11 mouse cellular contexts compared by ENCODE assay signal in genomic region chr1:187605391-187606270, GRCm38 (mm10). TPM values are rescaled to one million over a fixed set of nuclear protein-coding genes. Genes with fewer than 3 reads are reported as not detected.
DNase-seq lines count a peak whose midpoint lies in the region; ATAC-seq and TF ChIP-seq lines count a peak whose summit lies in the region.
"Had no signal": no experiment of that assay in that cellular context is flagged by ENCODE, and none has a peak within 500 bp of the region (broad histone marks: within the 10 kb centered on the region; RNA-seq: fewer than 3 reads in every experiment).

No protein-coding gene starts in this region.

- H3K4me1 ChIP-seq in heart, embryonic 10.5 days = peaks cover 67% of the 10 kb centered on the region
- peaks cover 69% of the 10 kb centered on the region for H3K4me1 ChIP-seq in hindbrain, embryonic 10.5 days (replicated peaks)
- H3K4me1 ChIP-seq in midbrain, embryonic 11.5 days (ENCODE audit: control insufficient read depth, insufficient read depth, low read length) = peaks cover 32% of the 10 kb centered on the region

- H3K9ac ChIP-seq in midbrain, embryonic 11.5 days (ENCODE audit: low read length) = no peak overlapping the region

- H3K4me2 ChIP-seq in midbrain, embryonic 11.5 days = peak overlapping the region; percentile 42

- intact Hi-C loops in left cerebral cortex, postnatal 10 days (cut with DNase I) = no loop called here

- no peak for TF ChIP-seq POLR2A in brain, embryonic 14.5 days (IDR thresholded peaks at IDR 0.05; ENCODE audit: borderline replicate concordance, extremely low read depth, insufficient read depth, insufficient read length, poor library complexity, severe bottlenecking)

- 0 out of 2 replicates have a peak overlapping the region, but pooled peaks have one; percentile 32 for H3K27ac ChIP-seq in heart, embryonic 10.5 days
- H3K27ac ChIP-seq in hindbrain, embryonic 10.5 days = no peak overlapping the region
- no peak overlapping the region for H3K27ac ChIP-seq in midbrain, embryonic 11.5 days (ENCODE audit: low read depth, low read length)

- H3K4me3 ChIP-seq in heart, embryonic 10.5 days = peak overlapping the region; percentile 49
- H3K4me3 ChIP-seq in hindbrain, embryonic 10.5 days = peak overlapping the region; percentile 43
- peak overlapping the region; percentile 8; the same call in 1 of the 2 replicates for H3K4me3 ChIP-seq in midbrain, embryonic 11.5 days (ENCODE audit: low read depth, low read length)
- H3K4me3 ChIP-seq: erythroblast, embryonic 14.5 days had no signal

- peaks cover 71% of the 10 kb centered on the region for H3K27me3 ChIP-seq in heart, embryonic 10.5 days (ENCODE audit: insufficient read depth, poor library complexity, severe bottlenecking)
- H3K27me3 ChIP-seq in hindbrain, embryonic 10.5 days (ENCODE audit: insufficient read depth, poor library complexity, severe bottlenecking) = peaks cover 92% of the 10 kb centered on the region
- peaks cover 70% of the 10 kb centered on the region for H3K27me3 ChIP-seq in midbrain, embryonic 11.5 days (ENCODE audit: control insufficient read depth, insufficient read depth, low read length)

- TF ChIP-seq CTCF in brain, embryonic 14.5 days (IDR thresholded peaks at IDR 0.05; ENCODE audit: borderline replicate concordance, extremely low read depth, insufficient read depth, insufficient read length) = no peak

- ATAC-seq in midbrain, embryonic 11.5 days (ENCODE audit: low FRiP score) = peak; percentile 39; the same call in 1 of the 2 replicates

- H3K9me3 ChIP-seq in heart, embryonic 10.5 days = peaks cover 3% of the 10 kb centered on the region
- peaks cover 7% of the 10 kb centered on the region; the same call in 1 of the 2 replicates for H3K9me3 ChIP-seq in hindbrain, embryonic 10.5 days
- no peaks in the 10 kb centered on the region for H3K9me3 ChIP-seq in midbrain, embryonic 11.5 days (ENCODE audit: control insufficient read depth, low read length)

- no peaks in the 10 kb centered on the region for H3K36me3 ChIP-seq in heart, embryonic 10.5 days
- no peaks in the 10 kb centered on the region for H3K36me3 ChIP-seq in hindbrain, embryonic 10.5 days
- no peaks in the 10 kb centered on the region for H3K36me3 ChIP-seq in midbrain, embryonic 11.5 days (ENCODE audit: control insufficient read depth, insufficient read depth, low read length)

- WGBS in heart, embryonic 10.5 days = 4% methylated on average over 32 of the region's 32 CpGs
- 2% methylated on average over 32 of the region's 32 CpGs for whole genome bisulfite sequencing in hindbrain, embryonic 10.5 days
- 2% methylated on average over 32 of the region's 32 CpGs for WGBS in midbrain, embryonic 11.5 days

- DNase-seq in heart, embryonic 10.5 days (ENCODE audit: low spot score) = no peak
- DNase-seq in heart, adult 18-20 months = no peak
- peak; percentile 81 for DNase-seq in brain, embryonic 14.5 days (ENCODE audit: low read depth)
- DNase-seq in hindbrain, embryonic 10.5 days (ENCODE audit: low spot score) = peak; percentile 50
- DNase-seq in midbrain, embryonic 11.5 days (ENCODE audit: low spot score, missing footprints) = peak; percentile 94
- DNase-seq in right cerebral cortex, postnatal 36 days (ENCODE audit: low spot score in 2 of 2) = no peak
- no peak for DNase-seq in left cerebral cortex, postnatal 10 days (ENCODE audit: extremely low spot score in 1 of 2, low spot score in 2 of 2)
- no peak for DNase-seq in adrenal gland, postnatal 4 days (ENCODE audit: low spot score in 2 of 2)
- DNase-seq: lung, adult 2 months had no signal

RNA-seq across cellular contexts. Expression of gene Esrrg, which starts 3.0 kb away (rescaled TPM):
- 22.4 and 38.9 TPM in 2 replicates for polyA plus RNA-seq in heart, embryonic 10.5 days (2016; fragmentation: Nextera tagmentation; extraction: Ambion mirVana)
- total RNA-seq in heart, adult 18-20 months (2021) = 10 to 100 TPM; 45.3 to 57.9 TPM
- 16.0 and 31.4 TPM in 2 replicates for polyA plus RNA-seq in brain, embryonic 14.5 days (2012; rRNA removed)
- 3.8 and 5.8 TPM in 2 replicates for polyA plus RNA-seq in hindbrain, embryonic 10.5 days (2016; fragmentation: Nextera tagmentation; extraction: Ambion mirVana)
- polyA plus RNA-seq in midbrain, embryonic 11.5 days (2014; fragmentation: Nextera tagmentation; extraction: Ambion mirVana) = 5.9 and 7.5 TPM in 2 replicates
- 10 to 100 TPM; 20.8 to 22.8 TPM for total RNA-seq in left cerebral cortex, postnatal 10 days (2021)
- total RNA-seq in adrenal gland, postnatal 4 days (2021) = 10 to 100 TPM; 20.0 to 27.2 TPM
- polyA plus RNA-seq: C2C12; erythroblast, embryonic 14.5 days had no signal

Comparison
In these comparisons a context has a peak if more than half of its experiments do, and no peak if none do; other contexts are left out.
1. DNase-seq: peak in brain, embryonic 14.5 days (single experiment), hindbrain, embryonic 10.5 days (single experiment) and midbrain, embryonic 11.5 days (single experiment); none in heart, embryonic 10.5 days (single experiment), heart, adult 18-20 months (0 of 2), right cerebral cortex, postnatal 36 days (0 of 2), left cerebral cortex, postnatal 10 days (0 of 2) and adrenal gland, postnatal 4 days (0 of 2).
2. Peak in every context shown above with its lines, with median percentiles within 50 percentile points of each other: H3K4me3 ChIP-seq.